Mouse (Mus musculus) T-cell, adult 2 months (primary cell): ENCODE results near the gene Rps12-ps3.

Experiments
- DNase-seq: peaks from one replicate; pipeline ENCODE4 v3.0.0; 2022; ENCODE audit warnings: low spot score

Rps12-ps3 gene

GRCm38 (mm10) chr19:59351151-59351889 lies 29.2 kb downstream of the Rps12-ps3 start:
- no peak for DNase-seq

DNA sequence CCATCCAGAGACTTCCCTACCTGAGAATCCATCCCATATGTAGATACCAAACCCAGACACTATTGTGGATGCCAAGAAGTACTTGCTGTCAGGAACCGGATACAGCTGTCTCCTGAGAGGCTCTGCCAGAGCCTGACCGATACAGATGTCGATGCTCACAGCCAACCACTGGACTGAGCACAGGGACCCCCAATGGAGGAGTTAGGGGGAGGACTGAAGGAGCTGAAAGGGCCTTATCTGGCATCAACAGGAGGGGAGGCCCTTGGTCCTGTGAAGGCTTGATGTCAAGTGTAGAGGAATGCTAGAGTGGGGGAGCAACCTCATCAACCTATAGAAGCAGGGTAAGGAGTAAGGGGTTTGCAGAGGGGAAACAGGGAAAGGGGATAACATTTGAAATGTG lies 30.7 kb downstream of the Rps12-ps3 start:
- DNase-seq: no peak

DNA sequence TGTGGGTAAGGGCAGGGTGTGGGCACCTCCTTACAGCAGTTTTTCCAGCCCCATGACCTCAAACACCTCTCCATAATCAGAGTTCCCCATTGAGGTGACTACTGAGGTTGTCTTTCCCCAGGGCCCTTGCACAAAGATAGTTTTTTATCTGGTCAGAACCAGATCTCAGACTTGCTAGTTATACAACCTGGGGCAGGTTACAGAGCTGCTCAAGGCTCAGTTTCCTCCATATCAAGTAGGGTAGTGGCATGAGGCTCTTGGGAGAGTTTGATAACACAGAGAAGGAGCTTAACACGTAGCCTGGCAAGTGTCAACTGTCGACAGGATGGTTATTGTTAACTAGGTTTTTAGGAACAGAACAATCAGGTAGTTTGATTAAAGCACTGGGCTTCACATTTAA lies 32.8 kb downstream of the Rps12-ps3 start:
- DNase-seq: no peak

- DNase-seq: no peak
These were observed 34.3 kb downstream of the Rps12-ps3 start for GRCm38 (mm10) chr19:59356388-59356787.

- DNase-seq: no peak
These were observed 34.9 kb downstream of the Rps12-ps3 start for GRCm38 (mm10) chr19:59356843-59357595.

DNA sequence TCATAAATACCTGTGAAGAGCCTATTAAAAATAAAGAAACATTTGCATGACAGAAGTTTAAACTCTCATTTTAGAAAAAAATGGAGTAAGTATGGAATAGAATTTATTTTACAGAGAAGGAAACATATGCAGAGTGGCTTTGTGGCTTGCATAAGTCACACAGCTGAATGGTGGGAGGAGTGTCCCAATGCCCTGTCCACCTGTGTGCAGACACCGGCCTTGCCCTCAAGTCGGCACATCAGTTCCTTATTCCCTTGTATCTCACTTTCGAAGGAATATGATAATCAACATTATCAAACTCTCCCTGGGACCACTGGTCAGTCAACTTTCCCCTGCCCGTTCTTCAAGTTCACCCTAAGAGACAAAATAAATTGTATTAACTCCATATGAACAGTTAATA lies 35.8 kb downstream of the Rps12-ps3 start:
- DNase-seq: no peak

DNA sequence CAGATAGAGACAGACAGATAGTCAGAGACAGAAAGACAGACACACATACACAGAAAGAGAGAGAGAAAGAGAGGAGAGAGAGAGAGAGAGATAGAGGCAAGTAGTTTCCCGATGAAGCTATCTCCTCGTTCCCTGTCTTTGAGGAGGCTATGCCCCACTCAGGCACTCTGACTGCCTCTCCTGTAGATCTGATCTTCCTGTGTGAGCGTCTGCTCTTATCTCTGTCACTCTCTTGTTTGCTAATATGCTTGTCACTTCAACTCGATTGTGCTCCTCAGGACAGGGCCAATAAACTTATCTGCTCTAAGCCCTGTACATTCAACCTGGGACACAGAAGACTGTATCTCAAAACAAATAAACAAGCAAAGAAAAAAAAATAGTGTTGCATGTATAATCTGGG lies 37.1 kb downstream of the Rps12-ps3 start:
- no peak for DNase-seq

- no peak for DNase-seq
These were observed 38.4 kb downstream of the Rps12-ps3 start for GRCm38 (mm10) chr19:59360486-59360896.

GRCm38 (mm10) chr19:59362646-59363045 lies 40.6 kb downstream of the Rps12-ps3 start:
- no peak for DNase-seq

GRCm38 (mm10) chr19:59363666-59364065 lies 41.6 kb downstream of the Rps12-ps3 start:
- no peak for DNase-seq

DNA sequence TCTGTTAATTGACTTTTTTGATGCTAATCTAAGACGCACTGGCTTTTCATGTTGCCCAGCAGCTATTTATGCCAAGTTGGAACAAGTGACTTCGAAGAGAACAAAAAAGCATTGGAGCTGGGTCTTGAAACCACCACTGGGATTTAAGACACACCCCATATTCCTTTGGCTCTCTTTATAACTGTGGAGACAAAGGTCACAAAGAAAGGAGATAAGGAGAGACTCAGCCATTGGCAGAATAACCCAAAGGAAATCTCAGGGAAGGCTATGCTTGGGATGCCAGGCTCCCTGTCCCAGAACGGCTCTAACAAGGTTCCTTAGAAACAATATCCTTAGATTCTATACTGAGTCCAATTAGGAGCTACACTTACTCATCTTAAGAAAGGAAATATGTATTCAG lies 44.6 kb downstream of the Rps12-ps3 start:
- DNase-seq: no peak

GRCm38 (mm10) chr19:59367892-59368291 lies 45.8 kb downstream of the Rps12-ps3 start:
- no peak for DNase-seq

- no peak for DNase-seq
These were observed 48.9 kb downstream of the Rps12-ps3 start for GRCm38 (mm10) chr19:59371016-59371415.
